Mouse (Mus musculus): ENCODE results near the gene Aunip. TPM values are rescaled to one million over a fixed set of nuclear protein-coding genes. Genes with fewer than 3 reads are reported as not detected.

Gene Aunip
- polyA plus RNA-seq, 1 experiment from 2014 or later = 9.3 TPM

GRCm38 (mm10) chr4:134501095-134501494, 9.7 kb upstream of the Aunip start:
- Histone ChIP-seq H3K4me2 (ENCODE audit: low read depth, low read length, severe bottlenecking) (no peak overlapping the region), H3K9ac (ENCODE audit: low read length) (no peak overlapping the region), H3K27ac (ENCODE audit: low read depth, low read length) (no peak overlapping the region), H3K4me1 (replicated peaks; ENCODE audit: control insufficient read depth, insufficient read depth, low read length) (peaks cover 6% of the 10 kb centered on the region; the same call in 1 of the 2 replicates), H3K9me3 (ENCODE audit: control insufficient read depth, low read length) (no peaks in the 10 kb centered on the region), H3K27me3 (ENCODE audit: control insufficient read depth, insufficient read depth, low read length) (no peaks in the 10 kb centered on the region), H3K4me3 (ENCODE audit: low read depth, low read length) (no peak overlapping the region), H3K36me3 (ENCODE audit: control insufficient read depth, insufficient read depth, low read length) (no peaks in the 10 kb centered on the region)
- DNase-seq (ENCODE audit: low spot score) (no peak), ATAC-seq (replicated peaks; ENCODE audit: low FRiP score) (no peak)
- WGBS = 97% methylated on average over 6 of the region's 6 CpGs

- no peak overlapping the region for H3K9ac ChIP-seq (ENCODE audit: low read length)
- H3K4me2 ChIP-seq (ENCODE audit: low read depth, low read length, severe bottlenecking) = no peak overlapping the region
- ATAC-seq (replicated peaks; ENCODE audit: low FRiP score) (no peak), DNase-seq (ENCODE audit: low spot score) (no peak)
- no peaks in the 10 kb centered on the region for H3K36me3 ChIP-seq (ENCODE audit: control insufficient read depth, insufficient read depth, low read length)
- H3K4me3 ChIP-seq (ENCODE audit: low read depth, low read length) = no peak overlapping the region
- H3K27ac ChIP-seq (ENCODE audit: low read depth, low read length) = no peak overlapping the region
- H3K27me3 ChIP-seq (ENCODE audit: control insufficient read depth, insufficient read depth, low read length) = no peaks in the 10 kb centered on the region
- WGBS = 89% methylated on average over 4 of the region's 4 CpGs
- H3K4me1 ChIP-seq (replicated peaks; ENCODE audit: control insufficient read depth, insufficient read depth, low read length) = no peaks in the 10 kb centered on the region
- no peaks in the 10 kb centered on the region for H3K9me3 ChIP-seq (ENCODE audit: control insufficient read depth, low read length)
Observed at GRCm38 (mm10) chr4:134503686-134504357, 7.0 kb upstream of the Aunip start.

GRCm38 (mm10) chr4:134505303-134505789, 5.5 kb upstream of the Aunip start:
- H3K27me3 ChIP-seq (ENCODE audit: control insufficient read depth, insufficient read depth, low read length) = no peaks in the 10 kb centered on the region
- no peaks in the 10 kb centered on the region for H3K36me3 ChIP-seq (ENCODE audit: control insufficient read depth, insufficient read depth, low read length)
- DNase-seq (ENCODE audit: low spot score) (no peak), ATAC-seq (replicated peaks; ENCODE audit: low FRiP score) (no peak)
- H3K27ac ChIP-seq (ENCODE audit: low read depth, low read length) = no peak overlapping the region
- no peak overlapping the region for H3K4me3 ChIP-seq (ENCODE audit: low read depth, low read length)
- H3K4me2 ChIP-seq (ENCODE audit: low read depth, low read length, severe bottlenecking) = no peak overlapping the region
- whole genome bisulfite sequencing = 93% methylated on average over 4 of the region's 4 CpGs
- H3K9ac ChIP-seq (ENCODE audit: low read length) = no peak overlapping the region
- H3K9me3 ChIP-seq (ENCODE audit: control insufficient read depth, low read length) = no peaks in the 10 kb centered on the region
- no peaks in the 10 kb centered on the region for H3K4me1 ChIP-seq (replicated peaks; ENCODE audit: control insufficient read depth, insufficient read depth, low read length)

- Histone ChIP-seq H3K9me3 (ENCODE audit: control insufficient read depth, low read length) (no peaks in the 10 kb centered on the region), H3K4me1 (replicated peaks; ENCODE audit: control insufficient read depth, insufficient read depth, low read length) (no peaks in the 10 kb centered on the region), H3K36me3 (ENCODE audit: control insufficient read depth, insufficient read depth, low read length) (no peaks in the 10 kb centered on the region), H3K4me2 (ENCODE audit: low read depth, low read length, severe bottlenecking) (no peak overlapping the region), H3K9ac (ENCODE audit: low read length) (no peak overlapping the region), H3K27ac (ENCODE audit: low read depth, low read length) (no peak overlapping the region), H3K4me3 (ENCODE audit: low read depth, low read length) (no peak overlapping the region), H3K27me3 (ENCODE audit: control insufficient read depth, insufficient read depth, low read length) (no peaks in the 10 kb centered on the region)
- DNase-seq (ENCODE audit: low spot score) (no peak), ATAC-seq (replicated peaks; ENCODE audit: low FRiP score) (no peak)
- 73% methylated on average over 3 of the region's 4 CpGs for WGBS
Observed at GRCm38 (mm10) chr4:134505966-134506594, 4.7 kb upstream of the Aunip start.

- H3K4me3 ChIP-seq (ENCODE audit: low read depth, low read length) = no peak overlapping the region
- no peaks in the 10 kb centered on the region for H3K9me3 ChIP-seq (ENCODE audit: control insufficient read depth, low read length)
- H3K9ac ChIP-seq (ENCODE audit: low read length) = no peak overlapping the region
- H3K36me3 ChIP-seq (ENCODE audit: control insufficient read depth, insufficient read depth, low read length) = no peaks in the 10 kb centered on the region
- ATAC-seq (replicated peaks; ENCODE audit: low FRiP score) (no peak), DNase-seq (ENCODE audit: low spot score) (no peak)
- no peaks in the 10 kb centered on the region for H3K4me1 ChIP-seq (replicated peaks; ENCODE audit: control insufficient read depth, insufficient read depth, low read length)
- H3K27me3 ChIP-seq (ENCODE audit: control insufficient read depth, insufficient read depth, low read length) = no peaks in the 10 kb centered on the region
- H3K4me2 ChIP-seq (ENCODE audit: low read depth, low read length, severe bottlenecking) = no peak overlapping the region
- 87% methylated on average over 19 of the region's 19 CpGs for WGBS
- no peak overlapping the region for H3K27ac ChIP-seq (ENCODE audit: low read depth, low read length)
Observed at GRCm38 (mm10) chr4:134506713-134507112, 4.1 kb upstream of the Aunip start.

GRCm38 (mm10) chr4:134510396-134510795, 403 bp upstream of the Aunip start:
- ATAC-seq (replicated peaks; ENCODE audit: low FRiP score) (peak; percentile 31), DNase-seq (ENCODE audit: low spot score) (no peak)
- Histone ChIP-seq H3K36me3 (ENCODE audit: control insufficient read depth, insufficient read depth, low read length) (no peaks in the 10 kb centered on the region), H3K4me2 (ENCODE audit: low read depth, low read length, severe bottlenecking) (no peak overlapping the region; the same call in 1 of the 2 replicates), H3K27me3 (ENCODE audit: control insufficient read depth, insufficient read depth, low read length) (no peaks in the 10 kb centered on the region), H3K27ac (ENCODE audit: low read depth, low read length) (no peak overlapping the region), H3K9ac (ENCODE audit: low read length) (no peak overlapping the region; the same call in 1 of the 2 replicates), H3K4me1 (replicated peaks; ENCODE audit: control insufficient read depth, insufficient read depth, low read length) (peaks cover 4% of the 10 kb centered on the region; the same call in 1 of the 2 replicates), H3K9me3 (ENCODE audit: control insufficient read depth, low read length) (no peaks in the 10 kb centered on the region), H3K4me3 (ENCODE audit: low read depth, low read length) (no peak overlapping the region; the same call in 1 of the 2 replicates)
- 78% methylated on average over 4 of the region's 4 CpGs for whole genome bisulfite sequencing

GRCm38 (mm10) chr4:134511730-134512129, 931 bp downstream of the Aunip start:
- H3K9me3 ChIP-seq (ENCODE audit: control insufficient read depth, low read length) = no peaks in the 10 kb centered on the region
- peak overlapping the region; percentile 71; the same call in 1 of the 2 replicates for H3K9ac ChIP-seq (ENCODE audit: low read length)
- no peak overlapping the region for H3K27ac ChIP-seq (ENCODE audit: low read depth, low read length)
- peak overlapping the region; percentile 72 for H3K4me2 ChIP-seq (ENCODE audit: low read depth, low read length, severe bottlenecking)
- ATAC-seq (replicated peaks; ENCODE audit: low FRiP score) (no peak), DNase-seq (ENCODE audit: low spot score) (no peak)
- no peaks in the 10 kb centered on the region for H3K36me3 ChIP-seq (ENCODE audit: control insufficient read depth, insufficient read depth, low read length)
- WGBS = 91% methylated on average over 6 of the region's 6 CpGs
- H3K4me3 ChIP-seq (ENCODE audit: low read depth, low read length) = peak overlapping the region; percentile 52
- no peaks in the 10 kb centered on the region for H3K27me3 ChIP-seq (ENCODE audit: control insufficient read depth, insufficient read depth, low read length)
- H3K4me1 ChIP-seq (replicated peaks; ENCODE audit: control insufficient read depth, insufficient read depth, low read length) = peaks cover 4% of the 10 kb centered on the region; the same call in 1 of the 2 replicates

GRCm38 (mm10) chr4:134512798-134513197, 2.0 kb downstream of the Aunip start:
- Histone ChIP-seq H3K27ac (ENCODE audit: low read depth, low read length) (no peak overlapping the region), H3K4me3 (ENCODE audit: low read depth, low read length) (peak overlapping the region; percentile 17; the same call in 1 of the 2 replicates), H3K36me3 (ENCODE audit: control insufficient read depth, insufficient read depth, low read length) (no peaks in the 10 kb centered on the region), H3K4me1 (replicated peaks; ENCODE audit: control insufficient read depth, insufficient read depth, low read length) (peaks cover 4% of the 10 kb centered on the region; the same call in 1 of the 2 replicates), H3K27me3 (ENCODE audit: control insufficient read depth, insufficient read depth, low read length) (no peaks in the 10 kb centered on the region), H3K4me2 (ENCODE audit: low read depth, low read length, severe bottlenecking) (peak overlapping the region; percentile 33; the same call in 1 of the 2 replicates), H3K9me3 (ENCODE audit: control insufficient read depth, low read length) (no peaks in the 10 kb centered on the region), H3K9ac (ENCODE audit: low read length) (0 out of 2 replicates have a peak overlapping the region, but pooled peaks have one; percentile 12)
- 40% methylated on average over 14 of the region's 15 CpGs for WGBS
- peak; percentile 74 for DNase-seq (ENCODE audit: low spot score)
- ATAC-seq (replicated peaks; ENCODE audit: low FRiP score) = no peak

All from forebrain, embryonic 11.5 days (tissue).